Mouse (Mus musculus) CD4-positive, CD25-positive, alpha-beta regulatory T cell, adult 2 months (primary cell): ENCODE data around the gene Vmn1r220.
"Not testable (repeated sequence)": the region's sequence is repeated elsewhere in the genome, so short reads cannot be mapped to it uniquely, and the experiment has no call there.

Source experiments
- DNase-seq: peaks from one replicate; pipeline ENCODE4 v3.0.0-alpha.2; 2012; ENCODE audit warnings: low read depth, low spot score

Vmn1r220 gene

DNA sequence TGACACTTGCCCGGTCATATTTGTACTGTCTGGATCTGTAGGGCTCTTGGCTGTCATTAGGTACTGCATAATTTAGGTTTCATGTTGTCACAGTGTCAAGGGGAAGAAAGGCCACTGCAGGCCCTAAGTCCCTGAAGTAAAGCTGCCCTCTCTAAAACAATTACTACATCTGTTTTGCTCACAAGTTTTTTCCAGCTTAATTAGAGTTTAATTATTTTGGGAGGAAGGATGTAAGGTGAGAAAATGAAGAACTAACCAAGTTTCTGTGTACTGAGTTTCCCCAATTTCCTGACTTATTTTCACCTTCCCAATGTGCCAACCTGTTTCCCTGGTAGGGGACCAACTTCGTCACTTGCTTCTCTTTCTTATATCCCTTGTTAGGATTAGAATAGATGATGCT, at the start of gene Vmn1r220:
Gene Vmn1r220, minus strand, starts transcription at position 101 of the 400 bp plus-strand sequence.
- no peak for DNase-seq

DNA sequence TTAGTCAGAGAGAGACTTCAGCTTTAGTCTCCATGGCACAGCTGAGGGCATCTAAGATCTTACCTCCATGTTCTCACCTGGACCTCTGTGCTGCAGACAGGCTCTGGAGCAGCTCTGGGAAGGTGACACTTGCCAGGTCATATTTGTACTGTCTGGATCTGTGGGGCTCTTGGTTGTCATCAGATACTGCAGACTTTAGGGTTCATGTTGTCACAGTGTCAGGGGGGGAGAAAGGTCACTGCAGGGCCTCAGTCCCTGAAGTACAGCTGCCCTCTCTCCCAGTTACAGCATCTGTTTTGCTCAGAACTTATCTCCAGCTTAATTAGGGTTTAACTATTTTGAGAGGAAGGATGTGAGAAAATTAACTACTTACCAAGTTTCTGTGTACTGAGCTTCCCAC, 48.1 kb upstream of the Vmn1r220 start, which contains the start of gene Vmn1r222:
Gene Vmn1r222, minus strand, starts transcription at position 101 of the 400 bp plus-strand sequence.
- not testable (repeated sequence) for DNase-seq

DNA sequence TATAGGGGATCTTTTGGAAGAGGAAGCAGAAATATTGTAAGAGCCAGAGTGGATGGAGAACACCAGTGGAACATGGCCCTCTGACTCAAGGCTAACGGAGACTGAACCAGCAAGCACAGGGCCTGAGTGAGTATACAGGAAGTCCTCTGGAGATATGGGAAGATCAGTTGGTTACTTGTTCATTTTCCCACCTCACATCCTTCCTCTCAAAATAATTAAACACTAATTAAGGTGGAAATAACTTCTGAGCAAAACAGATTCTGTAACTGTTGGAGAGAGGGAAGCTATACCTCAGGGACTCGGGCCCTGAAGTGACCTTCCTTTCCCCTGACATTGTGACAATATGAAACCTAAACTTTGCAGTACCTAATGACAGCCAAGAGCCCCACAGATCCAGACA, 26.1 kb upstream of the Vmn1r220 start, which contains the start of gene Vmn1r221:
Gene Vmn1r221, plus strand, starts transcription at position 301 of the 400 bp plus-strand sequence.
- DNase-seq = not testable (repeated sequence)

DNA sequence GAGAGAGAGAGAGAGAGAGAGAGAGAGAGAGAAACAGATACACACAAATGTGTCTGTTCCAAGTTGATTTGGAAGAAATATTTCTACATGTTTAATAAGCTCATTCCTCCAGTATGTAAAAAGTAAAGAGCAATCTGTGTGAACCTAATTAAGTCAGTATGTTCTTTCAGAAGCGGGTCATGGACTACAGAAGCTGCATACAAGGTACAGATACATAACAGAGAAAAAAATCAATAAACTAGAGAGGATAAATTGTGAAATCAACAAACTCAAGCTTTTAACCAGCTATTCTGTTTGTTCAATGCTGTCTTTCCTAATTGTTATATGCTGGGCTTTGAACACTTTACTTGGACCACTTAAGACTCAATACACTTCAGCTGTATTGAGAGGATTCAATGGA, 16.1 kb upstream of the Vmn1r220 start:
- DNase-seq = not testable (repeated sequence)

DNA sequence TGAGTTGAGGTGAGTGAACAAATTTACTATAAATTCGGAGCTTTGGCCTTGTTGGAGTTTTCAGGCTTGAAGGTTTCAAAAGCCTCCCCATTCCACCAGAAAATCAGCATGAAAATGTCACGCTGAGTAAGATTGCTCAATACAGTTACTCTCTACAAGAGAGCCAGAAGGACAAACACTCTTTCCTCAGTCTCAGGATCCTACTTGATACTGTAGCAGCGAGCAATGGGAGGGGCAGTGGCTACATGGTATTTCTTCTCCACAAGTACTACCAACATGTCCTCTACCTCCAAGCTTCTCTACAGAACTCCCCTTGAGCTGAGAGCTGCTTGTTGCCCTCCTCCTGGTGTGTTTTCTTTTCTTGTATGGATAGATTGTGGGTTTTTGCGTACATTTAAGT, 21.3 kb downstream of the Vmn1r220 start:
- not testable (repeated sequence) for DNase-seq

DNA sequence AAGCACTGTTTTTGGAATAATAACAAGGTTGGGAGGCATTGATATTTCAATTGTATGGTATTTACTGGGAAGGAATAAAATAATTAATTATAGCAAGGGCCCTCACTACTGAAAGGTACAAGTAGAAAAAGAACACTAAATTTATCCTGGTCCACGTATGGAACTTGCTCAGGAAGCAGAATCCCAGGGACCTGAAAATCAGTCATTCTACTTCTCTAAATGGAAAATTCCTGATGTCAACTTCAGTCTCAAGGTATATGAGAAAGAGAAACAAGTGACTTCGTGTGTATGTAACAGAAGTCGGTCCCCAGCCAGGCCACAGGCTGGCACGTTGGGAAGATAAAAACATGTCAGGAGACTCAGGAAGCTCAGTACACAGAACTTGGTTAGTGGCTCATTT, 28.8 kb downstream of the Vmn1r220 start, which contains the start of gene Vmn1r219:
Gene Vmn1r219, plus strand, starts transcription at position 301 of the 400 bp plus-strand sequence.
- no peak for DNase-seq

DNA sequence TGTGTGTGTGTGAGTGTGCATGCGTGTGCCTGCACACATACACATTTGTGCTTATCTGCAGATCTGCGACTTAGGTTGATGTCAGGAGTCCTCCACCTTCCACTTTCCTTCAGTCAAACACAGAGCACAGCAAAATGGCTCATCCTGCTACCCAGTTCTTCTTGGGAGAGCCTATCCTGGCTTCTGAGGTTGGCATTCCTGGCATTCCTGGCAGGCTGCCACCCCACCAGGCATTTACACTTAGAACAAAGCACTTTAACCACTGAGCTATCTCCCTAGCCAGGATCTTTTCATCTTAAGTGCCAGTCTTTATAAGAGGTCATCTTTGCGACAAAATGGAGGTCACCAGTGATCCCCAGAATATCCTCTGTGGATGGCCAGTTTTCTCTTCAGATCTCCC, 29.9 kb downstream of the Vmn1r220 start:
- DNase-seq = no peak

DNA sequence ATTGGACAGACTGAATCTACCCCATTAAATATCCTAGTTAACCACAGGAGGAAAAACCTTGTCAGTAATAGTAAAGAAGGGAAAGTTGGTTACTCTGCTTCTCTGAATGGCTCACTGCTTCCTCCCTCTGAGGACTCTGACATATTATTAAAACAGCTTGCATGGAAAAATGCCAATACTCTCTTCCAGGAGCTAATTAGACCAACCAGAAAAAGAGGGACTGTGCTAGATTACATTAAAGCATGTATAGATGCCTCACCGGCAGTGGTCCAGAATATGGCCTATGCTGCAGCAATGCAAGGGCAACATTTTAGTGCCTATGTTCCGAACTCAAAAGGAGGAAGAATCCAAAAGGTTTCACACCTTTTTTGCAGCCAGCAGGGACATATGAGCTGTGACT, 48.9 kb downstream of the Vmn1r220 start:
- no peak for DNase-seq

DNA sequence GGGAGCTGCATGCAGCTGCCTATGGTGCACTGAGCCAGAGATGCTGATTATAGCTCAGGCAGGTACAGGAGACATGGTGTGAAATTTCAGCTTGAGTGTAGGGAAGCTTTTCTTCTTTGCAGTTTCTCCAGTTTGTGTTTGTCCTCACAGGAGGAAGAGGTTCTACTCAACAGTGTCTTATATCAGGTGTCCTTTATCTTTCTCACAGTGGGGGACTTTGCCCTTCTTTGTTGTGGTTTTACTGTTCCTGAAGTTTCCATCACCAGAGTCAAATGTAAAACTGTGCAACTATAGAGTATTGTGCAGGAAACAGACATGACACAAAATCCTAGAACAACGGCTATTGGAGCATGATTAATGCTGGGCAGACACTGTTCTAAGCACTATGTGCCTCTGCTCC, 54.3 kb downstream of the Vmn1r220 start:
- no peak for DNase-seq

DNA sequence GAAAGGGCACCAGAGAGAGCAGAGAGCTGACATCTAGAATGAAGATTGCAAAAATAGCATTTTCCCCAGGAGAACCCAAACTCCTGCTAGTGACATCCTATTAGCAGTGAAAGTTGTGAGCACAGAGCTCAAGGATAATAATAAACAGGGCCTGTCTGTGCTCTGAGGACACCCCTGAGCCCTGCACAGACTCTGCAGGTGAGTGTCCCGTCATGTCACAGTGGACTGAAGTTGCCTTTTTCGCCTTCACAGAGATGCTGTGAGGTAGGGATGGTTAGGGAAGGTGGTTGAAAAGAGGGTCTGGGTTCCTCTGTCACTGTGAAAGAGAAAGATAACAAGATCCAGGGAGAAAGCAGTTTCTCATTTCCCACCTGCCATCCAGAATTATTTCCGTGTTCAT, 54.7 kb downstream of the Vmn1r220 start, which contains the start of gene Vmn1r218:
Gene Vmn1r218, plus strand, starts transcription at position 57 of the 400 bp plus-strand sequence.
- no peak for DNase-seq
